ENCODE assay signal across 17 mouse cellular contexts in genomic region chr6:125377042-125377441, GRCm38 (mm10). TPM values are rescaled to one million over a fixed set of nuclear protein-coding genes. Genes with fewer than 3 reads are reported as not detected.
DNase-seq lines count a peak whose midpoint lies in the region; ATAC-seq and TF ChIP-seq lines count a peak whose summit lies in the region.
"Had no signal": no experiment of that assay in that cellular context is flagged by ENCODE, and none has a peak within 500 bp of the region (broad histone marks: within the 10 kb centered on the region; RNA-seq: fewer than 3 reads in every experiment).

No protein-coding gene starts in this region.

- TF ChIP-seq CTCF in kidney, postnatal 0 days (IDR thresholded peaks at IDR 0.05; ENCODE audit: low read depth) = no peak

- peak overlapping the region; percentile 52; the same call in 1 of the 2 replicates for H3K27ac ChIP-seq in kidney, postnatal 0 days
- no peak overlapping the region for H3K27ac ChIP-seq in kidney, embryonic 14.5 days (ENCODE audit: low read depth, low read length)
- peak overlapping the region; percentile 27; the same call in 1 of the 2 replicates for H3K27ac ChIP-seq in brown adipose tissue, adult 24 weeks (replicated peaks; ENCODE audit: low read depth, low read length)
- H3K27ac ChIP-seq in stomach, embryonic 15.5 days = peak overlapping the region; percentile 83
- H3K27ac ChIP-seq: liver, embryonic 13.5 days; neural tube, embryonic 13.5 days had no signal

- H3K9ac ChIP-seq in kidney, postnatal 0 days (ENCODE audit: low read depth, low read length) = peak overlapping the region; percentile 5; the same call in 1 of the 2 replicates
- H3K9ac ChIP-seq in kidney, embryonic 14.5 days (ENCODE audit: low read depth, low read length) = no peak overlapping the region
- no peak overlapping the region for H3K9ac ChIP-seq in stomach, embryonic 15.5 days
- H3K9ac ChIP-seq: liver, embryonic 13.5 days; neural tube, embryonic 13.5 days had no signal

- WGBS in kidney, postnatal 0 days = 65% methylated on average over 6 of the region's 6 CpGs
- WGBS in kidney, embryonic 14.5 days = 55% methylated on average over 6 of the region's 6 CpGs
- WGBS in stomach, embryonic 15.5 days = 63% methylated on average over 6 of the region's 6 CpGs

- no peaks in the 10 kb centered on the region for H3K9me3 ChIP-seq in kidney, postnatal 0 days (replicated peaks; ENCODE audit: low read length)
- no peaks in the 10 kb centered on the region for H3K9me3 ChIP-seq in kidney, embryonic 14.5 days (ENCODE audit: control insufficient read depth, low read length)
- H3K9me3 ChIP-seq in stomach, embryonic 15.5 days = no peaks in the 10 kb centered on the region
- H3K9me3 ChIP-seq: liver, embryonic 13.5 days; neural tube, embryonic 13.5 days had no signal

- H3K4me1 ChIP-seq in kidney, postnatal 0 days (replicated peaks; ENCODE audit: insufficient read depth, low read length) = peaks cover 24% of the 10 kb centered on the region
- H3K4me1 ChIP-seq in kidney, embryonic 14.5 days (ENCODE audit: control insufficient read depth, insufficient read depth, low read length) = peaks cover 34% of the 10 kb centered on the region
- peaks cover 15% of the 10 kb centered on the region for H3K4me1 ChIP-seq in brown adipose tissue, adult 24 weeks (ENCODE audit: control insufficient read depth, insufficient read depth, insufficient read length, low read length)
- H3K4me1 ChIP-seq in stomach, embryonic 15.5 days = peaks cover 35% of the 10 kb centered on the region

- no peak for ATAC-seq in kidney, postnatal 0 days (replicated peaks; ENCODE audit: low FRiP score, low read depth)
- ATAC-seq in kidney, embryonic 14.5 days (ENCODE audit: low FRiP score, low TSS enrichment) = no peak
- ATAC-seq in stomach, embryonic 15.5 days (ENCODE audit: insufficient read depth, low FRiP score, low read depth) = no peak

- no peak overlapping the region for H3K4me2 ChIP-seq in kidney, postnatal 0 days (ENCODE audit: low read length)
- H3K4me2 ChIP-seq in kidney, embryonic 14.5 days (replicated peaks; ENCODE audit: low read depth, low read length) = no peak overlapping the region
- H3K4me2 ChIP-seq in stomach, embryonic 15.5 days = peak overlapping the region; percentile 39; the same call in 1 of the 2 replicates
- H3K4me2 ChIP-seq: liver, embryonic 13.5 days; neural tube, embryonic 13.5 days had no signal

- H3K27me3 ChIP-seq in kidney, postnatal 0 days (ENCODE audit: insufficient read depth, low read length) = no peaks in the 10 kb centered on the region
- H3K27me3 ChIP-seq in kidney, embryonic 14.5 days (ENCODE audit: control insufficient read depth, insufficient read depth, low read length) = peaks cover 18% of the 10 kb centered on the region
- H3K27me3 ChIP-seq in stomach, embryonic 15.5 days (replicated peaks) = peaks cover 20% of the 10 kb centered on the region

- H3K36me3 ChIP-seq in kidney, postnatal 0 days (ENCODE audit: insufficient read depth, low read length) = no peaks in the 10 kb centered on the region
- H3K36me3 ChIP-seq in kidney, embryonic 14.5 days (ENCODE audit: control insufficient read depth, insufficient read depth, low read length) = no peaks in the 10 kb centered on the region
- H3K36me3 ChIP-seq in stomach, embryonic 15.5 days = no peaks in the 10 kb centered on the region
- H3K36me3 ChIP-seq: liver, embryonic 13.5 days; neural tube, embryonic 13.5 days had no signal

- no peak overlapping the region for H3K4me3 ChIP-seq in kidney, postnatal 0 days (replicated peaks; ENCODE audit: low read depth, low read length)
- no peak overlapping the region for H3K4me3 ChIP-seq in kidney, embryonic 14.5 days (ENCODE audit: low read length)
- H3K4me3 ChIP-seq in brown adipose tissue, adult 24 weeks (ENCODE audit: insufficient read depth, low read depth, low read length) = no peak overlapping the region
- no peak overlapping the region for H3K4me3 ChIP-seq in stomach, embryonic 15.5 days (replicated peaks)
- H3K4me3 ChIP-seq: liver, embryonic 13.5 days; neural tube, embryonic 13.5 days had no signal

- no peak for DNase-seq in kidney, postnatal 0 days (ENCODE audit: low spot score)
- DNase-seq in MN1 (ENCODE audit: low spot score) = peak; percentile 70
- DNase-seq in layer of hippocampus, postnatal 14 days (ENCODE audit: low spot score in 2 of 2) = no peak
- no peak for DNase-seq in ovary, postnatal 36 days (ENCODE audit: low spot score)
- DNase-seq: cerebellum, adult 2 months; gastrocnemius, postnatal 25 days; heart, postnatal 10 days; left cerebral cortex, postnatal 4 days; liver, embryonic 13.5 days; right cerebral cortex, postnatal 14 days; thymus, adult 18-20 months had no signal

RNA-seq across cellular contexts. Expression of gene Plekhg6, which starts 3.6 kb away (rescaled TPM):
- 3.1 and 3.4 TPM in 2 replicates for polyA plus RNA-seq in kidney, postnatal 0 days (2015; fragmentation: Nextera tagmentation; extraction: Ambion mirVana)
- 3.8 and 6.1 TPM in 2 replicates for polyA plus RNA-seq in kidney, embryonic 14.5 days (2014; fragmentation: Nextera tagmentation; extraction: Ambion mirVana)
- polyA plus RNA-seq in brown adipose tissue, adult 24 weeks (2012; ENCODE audit: insufficient read depth, insufficient read length, missing spikeins) = 0.33 TPM in 1 of 2 replicates, not detected in the other
- 3.1 and 3.9 TPM in 2 replicates for polyA plus RNA-seq in stomach, embryonic 15.5 days (2015; fragmentation: Nextera tagmentation; extraction: Ambion mirVana)
- not detected for total RNA-seq in layer of hippocampus, postnatal 14 days (2021)
- total RNA-seq: CH12.LX; gastrocnemius, postnatal 25 days; heart, postnatal 10 days; left cerebral cortex, postnatal 4 days; megakaryocyte, adult 5-6 weeks had no signal
- polyA plus RNA-seq: neural tube, embryonic 13.5 days had no signal

RNA-seq across cellular contexts. Expression of gene Tnfrsf1a, which starts 27.9 kb away (rescaled TPM):
- 77.9 and 80.4 TPM in 2 replicates for polyA plus RNA-seq in kidney, postnatal 0 days (2015; fragmentation: Nextera tagmentation; extraction: Ambion mirVana)
- 67.1 and 69.3 TPM in 2 replicates for polyA plus RNA-seq in kidney, embryonic 14.5 days (2014; fragmentation: Nextera tagmentation; extraction: Ambion mirVana)
- polyA plus RNA-seq in brown adipose tissue, adult 24 weeks (2012; ENCODE audit: insufficient read depth, insufficient read length, missing spikeins) = 52.3 and 69.7 TPM in 2 replicates
- polyA plus RNA-seq in stomach, embryonic 15.5 days (2015; fragmentation: Nextera tagmentation; extraction: Ambion mirVana) = 67.6 and 69.5 TPM in 2 replicates
- 10 to 100 TPM; 12.8 to 15.2 TPM for total RNA-seq in layer of hippocampus, postnatal 14 days (2021)

RNA-seq across cellular contexts. Expression of gene Scnn1a, which starts 56.6 kb away (rescaled TPM):
- polyA plus RNA-seq in kidney, postnatal 0 days (2015; fragmentation: Nextera tagmentation; extraction: Ambion mirVana) = 19.9 and 22.7 TPM in 2 replicates
- 2.5 and 3.3 TPM in 2 replicates for polyA plus RNA-seq in kidney, embryonic 14.5 days (2014; fragmentation: Nextera tagmentation; extraction: Ambion mirVana)
- polyA plus RNA-seq in brown adipose tissue, adult 24 weeks (2012; ENCODE audit: insufficient read depth, insufficient read length, missing spikeins) = 0.88 and 1.1 TPM in 2 replicates
- polyA plus RNA-seq in stomach, embryonic 15.5 days (2015; fragmentation: Nextera tagmentation; extraction: Ambion mirVana) = 3.1 and 3.8 TPM in 2 replicates
- total RNA-seq in layer of hippocampus, postnatal 14 days (2021) = 1 to 10 TPM; 2.8 to 4.1 TPM
- total RNA-seq: CH12.LX had no signal
